Mouse (Mus musculus) forebrain, embryonic 15.5 days (tissue): ENCODE measurements at regions not wholly inside any gene's neighbourhood (a gene's known extent, or its start where the extent isn't known, plus 50 kb on each side); places are given as distances from the start of the nearest gene placed in this dataset.

Source experiments
- ATAC-seq: fragments of 200-750 bp; cut with Nextera tagmentation; replicated peaks from 2 replicates; pipeline ENCODE4 v1.8.0; 2017; ENCODE audit warnings: mild to moderate bottlenecking, moderate TSS enrichment, moderate library complexity
- H3K27ac ChIP-seq: fragments of 300-500 bp; sonication (generic); replicated peaks from 2 replicates; pipeline ENCODE4 v1.5.1; 2015; ENCODE audit warnings: mild to moderate bottlenecking, inconsistent platforms
- H3K27me3 ChIP-seq: fragments of 300-500 bp; sonication (generic); 2 replicates; pipeline ENCODE4 v1.6.1; 2015; ENCODE audit warnings: inconsistent platforms
- H3K36me3 ChIP-seq: fragments of 300-500 bp; sonication (generic); 2 replicates; pipeline ENCODE4 v1.6.1; 2015; ENCODE audit warnings: mild to moderate bottlenecking, inconsistent platforms
- H3K4me1 ChIP-seq: fragments of 300-500 bp; sonication (generic); 2 replicates; pipeline ENCODE4 v1.6.1; 2015; ENCODE audit warnings: inconsistent platforms
- H3K4me2 ChIP-seq: fragments of 300-500 bp; sonication (generic); replicated peaks from 2 replicates; pipeline ENCODE4 v1.6.1; 2015; ENCODE audit warnings: mild to moderate bottlenecking, inconsistent platforms
- H3K4me3 ChIP-seq: fragments of 300-500 bp; sonication (generic); 2 replicates; pipeline ENCODE4 v1.5.1; 2015; ENCODE audit warnings: mild to moderate bottlenecking, inconsistent platforms
- H3K9ac ChIP-seq: fragments of 300-500 bp; sonication (generic); replicated peaks from 2 replicates; pipeline ENCODE4 v1.6.1; 2015; ENCODE audit warnings: mild to moderate bottlenecking, inconsistent platforms
- H3K9me3 ChIP-seq: fragments of 300-500 bp; sonication (generic); 2 replicates; pipeline ENCODE4 v1.6.1; 2016; ENCODE audit warnings: inconsistent platforms
- WGBS: fragments of 180-500 bp; shearing (Covaris S2); methylation state at CpG from one replicate; pipeline ENCODE4 v1.1.7; 2015; ENCODE audit warnings: mixed read lengths; 5-methylcytosine and 5-hydroxymethylcytosine counted together

DNA sequence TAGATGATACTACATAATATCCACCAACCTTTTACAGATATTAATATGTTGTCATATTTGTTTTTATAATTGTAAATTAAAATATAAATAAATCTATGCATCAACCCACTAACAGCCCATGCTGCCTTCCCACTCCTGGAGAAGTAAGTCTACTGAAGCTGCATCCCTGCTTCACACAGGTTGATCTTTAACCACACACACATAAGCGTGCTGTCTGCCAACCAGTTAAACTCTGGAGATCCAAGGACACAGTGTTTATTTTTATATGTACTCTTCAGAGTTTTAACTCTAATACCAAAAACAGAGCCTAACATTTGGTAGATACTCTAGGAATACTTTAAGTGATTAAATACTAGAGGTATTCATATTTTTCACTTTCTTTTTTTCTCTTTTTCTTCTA lies 133.9 kb upstream of the Ahr start:
- no peak overlapping the region for H3K4me2 ChIP-seq
- H3K27me3 ChIP-seq, result no peaks in the 10 kb centered on the region
- ATAC-seq, result no peak
- H3K36me3 ChIP-seq, result no peaks in the 10 kb centered on the region
- H3K4me3 ChIP-seq, result no peak overlapping the region
- no peaks in the 10 kb centered on the region for H3K9me3 ChIP-seq
- WGBS, result 97% methylated on average over 1 of the region's 1 CpGs
- H3K4me1 ChIP-seq, result no peaks in the 10 kb centered on the region
- no peak overlapping the region for H3K27ac ChIP-seq
- H3K9ac ChIP-seq, result no peak overlapping the region

DNA sequence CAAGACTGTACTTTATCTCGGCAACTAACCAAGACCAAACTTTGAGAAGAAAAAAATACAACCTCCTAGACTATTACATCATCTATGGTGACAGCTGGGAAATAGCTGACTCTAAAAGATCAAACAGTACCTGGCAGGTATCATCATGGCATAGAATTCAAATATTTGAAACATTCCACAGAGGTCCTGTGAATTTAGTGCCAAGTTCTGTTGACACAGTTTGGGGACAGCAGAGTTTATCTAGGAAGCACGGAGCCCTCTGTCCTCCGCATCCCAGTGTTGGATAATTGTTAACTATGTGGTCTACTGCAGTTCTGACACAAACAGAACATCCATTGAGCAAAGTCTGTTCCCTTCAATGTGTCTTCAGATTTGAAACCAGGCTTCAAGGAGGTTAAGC lies 132.9 kb upstream of the Ahr start:
- H3K36me3 ChIP-seq, result no peaks in the 10 kb centered on the region
- no peak overlapping the region for H3K9ac ChIP-seq
- H3K4me2 ChIP-seq, result no peak overlapping the region
- no peak for ATAC-seq
- H3K4me3 ChIP-seq, result no peak overlapping the region
- no peaks in the 10 kb centered on the region for H3K27me3 ChIP-seq
- 93% methylated on average over 3 of the region's 3 CpGs for WGBS
- no peak overlapping the region for H3K27ac ChIP-seq
- no peaks in the 10 kb centered on the region for H3K4me1 ChIP-seq
- H3K9me3 ChIP-seq, result no peaks in the 10 kb centered on the region

DNA sequence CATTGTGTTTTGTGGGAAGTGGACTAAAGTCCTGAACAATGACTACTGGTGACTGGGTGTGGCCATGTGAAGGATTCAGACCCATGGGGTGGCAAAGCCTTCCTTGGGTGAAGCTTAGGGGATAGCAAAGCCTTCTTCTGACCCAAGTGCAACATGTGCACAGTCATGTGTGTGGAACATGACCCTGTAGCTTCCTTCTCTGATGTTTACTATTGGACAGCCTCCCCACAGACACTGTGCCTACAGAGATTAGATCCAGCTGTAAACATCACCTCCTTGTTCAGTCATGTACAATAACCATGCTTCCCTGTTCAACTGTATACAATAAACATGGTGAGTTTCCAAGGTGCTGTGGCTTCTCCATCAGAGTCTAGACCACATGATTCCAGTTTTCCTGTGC lies 132.4 kb upstream of the Ahr start:
- H3K36me3 ChIP-seq, result no peaks in the 10 kb centered on the region
- H3K4me2 ChIP-seq, result no peak overlapping the region
- ATAC-seq, result no peak
- H3K4me1 ChIP-seq, result no peaks in the 10 kb centered on the region
- no peak overlapping the region for H3K9ac ChIP-seq
- no peak overlapping the region for H3K27ac ChIP-seq
- H3K9me3 ChIP-seq, result no peaks in the 10 kb centered on the region
- H3K27me3 ChIP-seq, result no peaks in the 10 kb centered on the region
- H3K4me3 ChIP-seq, result no peak overlapping the region

DNA sequence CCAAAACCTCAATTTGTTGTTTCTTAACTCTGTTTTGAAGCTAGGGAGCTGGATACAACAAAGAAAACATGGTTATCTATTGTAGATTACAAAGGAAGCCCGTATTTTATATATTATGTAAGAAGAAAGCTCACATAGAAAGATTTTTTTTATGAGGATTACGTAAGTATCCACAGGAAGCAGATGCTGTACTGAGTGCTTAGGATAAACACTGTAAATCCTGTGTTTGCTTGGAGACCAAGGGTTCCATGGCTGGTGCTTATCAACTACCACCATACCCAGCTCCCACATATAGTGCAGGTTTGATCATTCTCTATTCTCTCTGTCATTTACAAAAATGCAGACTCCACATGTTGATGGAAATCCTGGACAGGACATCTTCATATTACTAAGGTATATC lies 131.2 kb upstream of the Ahr start:
- H3K27me3 ChIP-seq, result no peaks in the 10 kb centered on the region
- H3K9ac ChIP-seq, result no peak overlapping the region
- no peak overlapping the region for H3K4me3 ChIP-seq
- H3K27ac ChIP-seq, result no peak overlapping the region
- no peaks in the 10 kb centered on the region for H3K9me3 ChIP-seq
- no peaks in the 10 kb centered on the region for H3K36me3 ChIP-seq
- H3K4me2 ChIP-seq, result no peak overlapping the region
- H3K4me1 ChIP-seq, result no peaks in the 10 kb centered on the region
- WGBS, result 76% methylated on average over 2 of the region's 2 CpGs
- ATAC-seq, result no peak

DNA sequence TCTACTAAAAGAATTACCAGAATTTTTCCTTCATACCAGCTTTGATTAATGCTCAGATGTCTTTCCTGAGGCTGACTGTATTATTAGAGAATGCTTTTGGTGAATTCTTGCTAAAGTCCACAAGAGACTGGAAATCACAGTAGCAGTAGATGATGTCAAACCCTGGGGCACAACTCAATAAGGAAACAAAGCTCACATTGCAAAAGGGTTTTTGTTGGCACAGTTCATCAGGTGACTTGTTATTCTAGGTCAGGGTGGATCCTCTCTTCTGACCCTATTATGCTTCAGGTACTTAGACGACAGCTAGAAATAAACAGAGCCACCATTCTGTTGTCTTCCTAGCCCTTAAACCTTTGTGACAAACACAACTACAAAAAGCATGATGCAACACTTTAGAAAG lies 128.2 kb upstream of the Ahr start:
- H3K9me3 ChIP-seq, result no peaks in the 10 kb centered on the region
- H3K27me3 ChIP-seq, result no peaks in the 10 kb centered on the region
- WGBS, result 82% methylated on average over 1 of the region's 1 CpGs
- H3K4me2 ChIP-seq, result no peak overlapping the region
- H3K27ac ChIP-seq, result no peak overlapping the region
- no peaks in the 10 kb centered on the region for H3K36me3 ChIP-seq
- no peak for ATAC-seq
- no peaks in the 10 kb centered on the region for H3K4me1 ChIP-seq
- H3K4me3 ChIP-seq, result no peak overlapping the region
- H3K9ac ChIP-seq, result no peak overlapping the region

DNA sequence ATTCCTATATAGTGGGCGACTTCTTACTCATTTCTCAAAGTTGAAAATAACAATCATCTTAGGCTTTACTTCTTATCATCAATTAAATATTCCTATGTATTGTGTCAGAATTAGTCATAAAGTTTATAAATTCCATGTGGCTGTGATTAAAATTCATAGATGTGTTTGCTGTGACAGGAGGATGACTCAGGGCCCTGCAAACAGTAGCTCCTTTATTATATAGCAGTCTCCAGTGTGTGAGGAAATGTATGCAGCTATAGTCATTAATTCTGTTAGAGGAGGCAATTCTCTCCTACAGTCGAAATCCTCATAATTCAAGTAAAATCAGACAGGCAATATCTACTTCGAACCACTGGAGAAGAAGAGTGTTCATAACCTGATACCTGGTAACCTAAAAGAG lies 121.7 kb upstream of the Ahr start:
- ATAC-seq, result no peak
- no peak overlapping the region for H3K4me3 ChIP-seq
- no peaks in the 10 kb centered on the region for H3K27me3 ChIP-seq
- H3K36me3 ChIP-seq, result no peaks in the 10 kb centered on the region
- H3K9me3 ChIP-seq, result no peaks in the 10 kb centered on the region
- 86% methylated on average over 3 of the region's 3 CpGs for WGBS
- no peaks in the 10 kb centered on the region for H3K4me1 ChIP-seq
- H3K27ac ChIP-seq, result no peak overlapping the region
- no peak overlapping the region for H3K9ac ChIP-seq
- no peak overlapping the region for H3K4me2 ChIP-seq

DNA sequence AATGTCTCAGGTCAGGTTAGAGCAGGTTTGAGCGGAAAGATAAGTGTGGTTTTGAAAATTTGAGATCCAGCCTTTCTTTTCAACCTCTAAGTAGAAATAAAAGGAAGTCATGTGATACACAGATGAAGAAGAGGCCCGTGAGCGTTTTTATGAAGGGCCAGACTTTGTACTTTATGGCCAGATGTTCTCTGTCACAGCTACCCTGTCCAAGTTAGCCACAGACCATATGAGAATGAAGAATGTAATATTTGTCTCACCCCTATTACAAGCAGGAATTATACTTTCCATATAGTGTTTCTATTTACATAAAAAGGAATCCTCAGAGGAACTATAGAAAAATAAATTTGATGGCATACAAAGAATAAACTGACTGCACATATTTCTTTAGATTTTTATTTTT lies 114.9 kb upstream of the Ahr start:
- no peaks in the 10 kb centered on the region for H3K36me3 ChIP-seq
- 91% methylated on average over 3 of the region's 3 CpGs for WGBS
- H3K27me3 ChIP-seq, result no peaks in the 10 kb centered on the region
- H3K9me3 ChIP-seq, result no peaks in the 10 kb centered on the region
- no peak overlapping the region for H3K9ac ChIP-seq
- no peak overlapping the region for H3K27ac ChIP-seq
- no peak for ATAC-seq
- H3K4me2 ChIP-seq, result no peak overlapping the region
- no peaks in the 10 kb centered on the region for H3K4me1 ChIP-seq
- H3K4me3 ChIP-seq, result no peak overlapping the region

DNA sequence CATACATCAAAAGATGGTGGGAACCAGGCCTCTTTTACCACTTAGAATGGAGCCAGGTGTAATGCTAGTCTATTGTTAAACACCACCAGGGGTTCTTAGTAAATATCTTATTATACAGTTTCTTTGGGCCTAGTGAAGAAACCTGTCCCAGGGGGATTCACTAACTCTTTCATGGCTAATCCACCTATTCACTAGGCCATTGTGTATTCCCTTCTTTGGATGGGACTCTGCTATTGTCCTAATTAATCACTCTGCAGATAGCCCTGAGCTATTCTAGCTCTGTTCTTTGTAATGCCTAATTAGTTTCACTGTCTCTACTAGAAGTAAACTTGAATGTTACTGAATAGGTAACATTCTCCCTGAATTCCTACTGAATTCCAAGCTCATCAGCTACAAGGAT lies 107.6 kb upstream of the Ahr start:
- no peaks in the 10 kb centered on the region for H3K9me3 ChIP-seq
- H3K27me3 ChIP-seq, result no peaks in the 10 kb centered on the region
- no peaks in the 10 kb centered on the region for H3K4me1 ChIP-seq
- no peak for ATAC-seq
- no peak overlapping the region for H3K4me3 ChIP-seq
- H3K36me3 ChIP-seq, result no peaks in the 10 kb centered on the region
- no peak overlapping the region for H3K9ac ChIP-seq
- no peak overlapping the region for H3K4me2 ChIP-seq
- no peak overlapping the region for H3K27ac ChIP-seq

DNA sequence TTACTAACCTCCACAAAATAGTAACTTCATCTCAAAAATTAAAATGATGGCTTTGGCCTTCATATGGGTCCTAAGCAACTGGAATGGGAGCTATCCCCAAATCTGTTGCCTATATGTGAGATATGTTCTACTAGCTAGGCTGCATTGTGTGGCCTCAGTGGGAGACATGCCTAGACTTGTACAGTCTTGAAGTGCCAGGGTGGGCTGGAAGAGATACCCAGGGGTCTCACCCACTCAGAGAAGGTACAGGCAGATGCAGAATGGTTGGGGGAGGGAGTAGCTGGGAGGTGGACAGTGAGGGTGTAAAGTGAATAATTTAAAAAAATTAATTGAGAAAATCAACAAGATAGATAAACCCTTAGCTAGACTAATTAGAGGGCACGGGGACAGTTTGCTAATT lies 106.9 kb upstream of the Ahr start:
- no peak overlapping the region for H3K4me2 ChIP-seq
- no peak overlapping the region for H3K9ac ChIP-seq
- no peaks in the 10 kb centered on the region for H3K27me3 ChIP-seq
- H3K36me3 ChIP-seq, result no peaks in the 10 kb centered on the region
- no peaks in the 10 kb centered on the region for H3K4me1 ChIP-seq
- no peaks in the 10 kb centered on the region for H3K9me3 ChIP-seq
- no peak overlapping the region for H3K4me3 ChIP-seq
- no peak for ATAC-seq
- no peak overlapping the region for H3K27ac ChIP-seq
- 26% methylated on average over 1 of the region's 1 CpGs for WGBS

DNA sequence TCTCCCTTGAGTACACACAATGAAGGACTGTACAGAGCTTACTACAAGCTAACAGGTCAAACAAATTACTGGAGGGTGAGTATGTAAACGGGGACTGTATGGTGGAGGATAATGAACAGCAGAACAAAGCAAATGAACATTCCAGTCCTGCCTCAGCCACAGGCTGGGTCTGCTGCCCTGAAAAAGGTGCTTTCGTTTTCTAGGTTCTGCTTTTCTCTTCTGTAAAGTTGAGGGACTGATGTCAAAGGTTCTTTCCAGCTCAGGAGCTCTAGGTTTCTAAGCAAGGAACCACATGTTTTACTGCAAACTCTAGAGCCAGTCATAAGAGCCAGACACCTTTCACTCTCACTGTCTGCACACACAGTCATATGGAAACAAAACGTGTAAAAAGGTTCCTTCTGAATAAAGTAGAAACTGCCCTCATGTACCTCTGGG lies 106.1 kb upstream of the Ahr start:
- H3K27me3 ChIP-seq, result no peaks in the 10 kb centered on the region
- no peak for ATAC-seq
- H3K27ac ChIP-seq, result no peak overlapping the region
- H3K9ac ChIP-seq, result no peak overlapping the region
- H3K36me3 ChIP-seq, result no peaks in the 10 kb centered on the region
- H3K9me3 ChIP-seq, result no peaks in the 10 kb centered on the region
- H3K4me1 ChIP-seq, result no peaks in the 10 kb centered on the region
- no peak overlapping the region for H3K4me2 ChIP-seq
- H3K4me3 ChIP-seq, result no peak overlapping the region
- 50% methylated on average over 3 of the region's 3 CpGs for WGBS

DNA sequence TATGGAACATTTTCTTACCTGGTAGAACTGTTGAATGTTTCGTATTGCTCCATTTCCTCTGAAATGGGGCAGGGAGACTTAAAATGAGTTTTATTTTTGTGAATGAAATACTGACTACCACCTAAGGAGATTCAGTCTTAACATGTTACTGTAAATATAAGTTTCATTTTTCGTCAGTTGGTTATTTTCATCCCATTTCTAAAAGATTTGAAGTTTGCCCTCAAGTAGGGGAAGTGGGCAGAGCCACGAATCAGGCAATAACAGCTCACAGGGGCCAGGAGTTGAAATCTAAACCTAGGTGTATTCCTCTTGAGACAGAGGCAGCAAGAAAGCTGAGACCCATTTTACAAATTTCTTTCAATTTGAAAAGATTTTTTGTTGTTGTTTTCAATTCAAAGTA lies 88.6 kb upstream of the Ahr start:
- Histone ChIP-seq H3K27ac (no peak overlapping the region), H3K4me3 (no peak overlapping the region), H3K4me2 (no peak overlapping the region), H3K27me3 (no peaks in the 10 kb centered on the region), H3K9me3 (no peaks in the 10 kb centered on the region), H3K9ac (no peak overlapping the region), H3K4me1 (no peaks in the 10 kb centered on the region), H3K36me3 (no peaks in the 10 kb centered on the region)
- WGBS, result 79% methylated on average over 3 of the region's 3 CpGs
- ATAC-seq, result no peak

DNA sequence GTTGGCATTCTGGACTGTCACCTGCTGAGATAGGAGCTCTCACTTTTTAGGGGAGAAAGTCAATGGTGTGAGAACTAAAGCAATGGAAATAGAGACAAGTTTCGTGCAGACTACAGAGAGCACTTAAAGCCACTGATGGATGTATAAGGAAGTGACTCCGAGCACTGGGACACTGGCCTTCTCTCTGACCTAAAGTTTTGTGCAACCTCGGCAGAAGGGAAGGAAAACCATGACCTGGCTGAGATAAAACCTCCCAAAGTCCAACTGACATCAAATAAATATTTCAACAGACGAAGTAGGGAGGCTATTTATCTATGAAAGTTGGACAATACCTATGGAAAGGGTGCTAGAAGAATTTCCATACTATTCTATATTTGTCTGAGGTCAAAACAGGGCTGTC lies 80.0 kb upstream of the Ahr start:
- no peaks in the 10 kb centered on the region for H3K4me1 ChIP-seq
- no peak overlapping the region for H3K9ac ChIP-seq
- H3K4me2 ChIP-seq, result no peak overlapping the region
- H3K27ac ChIP-seq, result no peak overlapping the region
- no peak overlapping the region for H3K4me3 ChIP-seq
- WGBS, result 87% methylated on average over 4 of the region's 4 CpGs
- H3K9me3 ChIP-seq, result no peaks in the 10 kb centered on the region
- H3K36me3 ChIP-seq, result no peaks in the 10 kb centered on the region
- ATAC-seq, result no peak
- no peaks in the 10 kb centered on the region for H3K27me3 ChIP-seq

DNA sequence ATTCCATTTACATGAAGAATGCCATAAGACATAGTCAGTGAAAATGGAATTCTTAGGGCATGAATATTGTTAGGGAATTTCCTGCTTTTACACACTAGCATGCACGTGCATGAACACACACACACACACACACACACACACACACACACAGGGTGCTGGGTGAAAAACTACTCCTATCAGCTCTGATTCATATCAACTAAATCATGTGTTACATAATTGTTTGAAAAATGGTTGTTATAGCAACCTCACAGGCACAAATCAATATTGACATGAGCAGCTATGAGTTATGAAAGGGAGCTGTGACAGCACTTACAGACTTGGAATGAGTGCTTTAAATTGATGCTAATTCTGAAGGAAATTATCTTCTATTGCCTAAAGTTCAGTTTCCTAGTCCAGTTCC lies 72.8 kb upstream of the Ahr start:
- no peaks in the 10 kb centered on the region for H3K9me3 ChIP-seq
- H3K36me3 ChIP-seq, result no peaks in the 10 kb centered on the region
- 79% methylated on average over 1 of the region's 1 CpGs for WGBS
- H3K4me2 ChIP-seq, result no peak overlapping the region
- no peak overlapping the region for H3K27ac ChIP-seq
- ATAC-seq, result no peak
- no peak overlapping the region for H3K4me3 ChIP-seq
- H3K9ac ChIP-seq, result no peak overlapping the region
- no peaks in the 10 kb centered on the region for H3K4me1 ChIP-seq
- no peaks in the 10 kb centered on the region for H3K27me3 ChIP-seq

DNA sequence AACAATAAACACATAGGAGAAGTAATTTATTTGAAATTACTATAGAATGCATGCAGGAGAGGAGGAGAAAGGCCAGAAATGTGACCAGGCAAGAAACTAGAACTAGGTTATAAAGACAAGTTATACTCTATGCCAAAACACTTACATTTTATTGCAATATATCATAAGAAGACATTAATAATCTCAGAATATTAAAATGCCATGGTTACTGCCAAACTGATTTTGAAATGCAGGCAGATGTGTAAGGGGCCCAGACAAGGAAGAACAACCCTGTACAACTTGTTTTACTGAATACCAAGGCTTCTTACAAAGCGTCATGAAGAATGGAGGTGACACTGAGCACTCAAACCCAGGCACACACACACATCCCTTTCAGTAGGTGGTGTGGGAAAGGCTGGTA lies 68.9 kb upstream of the Ahr start:
- Histone ChIP-seq H3K27me3 (no peaks in the 10 kb centered on the region), H3K4me3 (no peak overlapping the region), H3K9me3 (no peaks in the 10 kb centered on the region), H3K27ac (no peak overlapping the region), H3K9ac (no peak overlapping the region), H3K36me3 (no peaks in the 10 kb centered on the region), H3K4me1 (no peaks in the 10 kb centered on the region), H3K4me2 (no peak overlapping the region)
- no peak for ATAC-seq
- 86% methylated on average over 1 of the region's 1 CpGs for WGBS
